Mouse (Mus musculus): ENCODE measurements at regions not wholly inside any gene's neighbourhood (a gene's known extent, or its start where the extent isn't known, plus 50 kb on each side); places are given as distances from the start of the nearest gene placed in this dataset.

DNA sequence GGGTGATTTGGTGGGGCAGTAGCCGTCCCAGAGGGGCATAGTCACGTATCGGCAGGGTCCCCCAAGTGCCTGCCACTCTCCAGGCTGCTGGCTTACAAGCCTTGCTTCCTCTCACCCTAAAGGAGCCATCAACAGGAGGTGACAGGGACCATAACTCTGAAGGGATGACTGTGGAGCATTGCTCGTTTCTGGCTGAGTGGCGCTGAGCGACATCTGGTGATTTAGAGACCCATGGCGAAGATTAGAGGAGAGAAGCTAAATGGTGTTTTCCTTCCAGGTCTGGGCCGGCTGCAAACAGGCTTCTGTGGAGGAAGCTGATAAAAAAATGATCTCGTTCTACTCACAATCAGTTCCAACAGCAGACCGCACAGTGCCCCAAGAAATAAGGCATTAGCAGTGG, 193.2 kb upstream of the Sulf2 start:
- no peak for DNase-seq

DNA sequence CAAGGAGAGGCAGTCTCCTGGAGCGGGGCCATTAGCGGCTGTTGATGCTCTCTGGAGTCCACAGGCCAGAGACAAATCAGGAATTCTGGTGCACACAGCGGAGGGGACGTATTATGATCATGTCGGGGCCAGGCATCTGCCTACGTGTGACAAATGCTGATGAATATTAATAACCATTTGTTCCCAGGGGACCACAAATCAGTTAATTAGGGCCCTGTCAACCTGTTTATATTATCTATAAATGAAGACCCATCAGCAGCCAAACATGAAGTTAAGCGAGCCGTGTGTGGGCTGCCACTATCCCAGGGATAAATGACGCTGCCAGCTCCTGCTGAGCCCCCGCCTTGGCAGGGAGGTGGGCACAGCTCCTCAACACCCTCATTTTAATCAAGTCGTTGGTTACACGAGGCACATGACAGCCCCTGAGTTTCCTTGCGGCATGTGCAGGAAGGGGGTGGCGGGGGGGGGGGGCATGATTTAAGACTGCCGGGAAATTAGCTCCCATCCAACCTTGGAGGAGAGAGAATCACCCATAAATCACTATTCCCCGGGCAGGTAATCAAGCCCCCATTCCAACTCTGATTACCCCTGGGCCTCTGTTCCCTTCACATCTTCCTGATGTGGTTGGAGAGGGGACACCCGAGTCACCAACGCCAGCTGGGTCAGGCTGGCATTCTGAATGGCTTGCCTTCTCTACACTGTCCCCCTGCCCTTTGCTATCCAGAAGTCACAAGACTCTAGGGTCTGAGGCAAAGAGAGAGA, 191.1 kb upstream of the Sulf2 start:
- DNase-seq, result no peak

GRCm38 (mm10) chr2:166343551-166344340, 188.3 kb upstream of the Sulf2 start:
- DNase-seq, result no peak

GRCm38 (mm10) chr2:166342407-166342806, 186.9 kb upstream of the Sulf2 start:
- peak; percentile 9 for DNase-seq

DNA sequence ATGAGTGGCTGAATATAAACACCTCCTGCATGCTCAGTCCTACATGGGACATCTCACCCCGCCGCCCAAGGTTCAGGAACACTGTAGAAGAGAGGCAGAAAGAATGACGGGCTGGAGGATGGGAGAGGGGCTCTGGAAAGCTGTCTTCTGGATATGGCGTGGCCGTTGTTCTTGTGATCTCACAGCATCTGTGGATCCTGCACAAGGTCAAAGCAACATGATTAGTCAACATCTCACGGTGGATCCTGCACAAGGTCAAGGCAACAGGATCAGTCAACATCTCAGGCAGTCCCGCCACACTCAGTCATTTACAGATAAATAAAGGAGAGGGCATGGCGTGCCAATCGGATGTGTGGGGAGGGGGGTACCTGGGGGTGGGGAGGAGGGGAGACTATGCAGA, 184.7 kb upstream of the Sulf2 start:
- no peak for DNase-seq

DNA sequence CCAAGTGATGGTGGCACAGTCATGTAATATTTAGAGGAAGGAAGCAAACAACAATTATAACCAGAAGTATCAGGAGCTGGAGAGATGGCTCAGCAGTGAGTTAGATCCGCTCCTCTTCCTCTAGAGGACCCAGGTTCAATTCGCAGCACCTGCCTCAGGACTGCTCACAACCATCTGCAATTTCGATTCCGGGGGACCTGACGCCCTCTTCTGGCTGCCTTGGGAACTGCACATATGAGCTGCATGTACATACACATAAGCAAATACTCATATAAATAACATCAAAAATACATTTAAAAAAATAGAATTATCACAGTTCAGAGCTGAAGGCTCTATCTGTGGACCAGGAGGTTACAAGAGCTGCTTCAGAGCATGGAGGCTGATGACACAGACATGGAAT, 184.0 kb upstream of the Sulf2 start:
- no peak for DNase-seq

GRCm38 (mm10) chr2:166338396-166339085, 183.1 kb upstream of the Sulf2 start:
- DNase-seq, result no peak

GRCm38 (mm10) chr2:166337666-166338065, 182.2 kb upstream of the Sulf2 start:
- no peak for DNase-seq

DNA sequence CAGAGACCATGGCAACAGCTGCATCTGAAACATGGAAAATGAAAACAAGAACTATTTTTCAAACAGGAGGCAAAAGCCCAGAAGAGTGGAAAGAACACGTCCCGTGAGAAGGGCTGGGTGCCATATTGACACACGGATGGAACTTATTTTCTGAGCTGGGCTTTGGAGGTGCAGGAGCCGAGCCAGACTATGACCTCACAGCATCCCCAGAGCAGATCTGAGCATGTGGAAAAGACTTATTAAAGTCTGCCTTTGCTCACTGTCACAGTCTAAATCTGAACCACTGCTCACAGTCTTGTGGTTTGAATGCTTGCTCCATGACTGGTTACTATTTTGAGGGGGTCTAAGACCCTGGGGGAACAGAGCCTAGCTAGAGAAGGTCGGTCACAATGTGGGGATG, 180.2 kb upstream of the Sulf2 start:
- DNase-seq, result no peak

DNA sequence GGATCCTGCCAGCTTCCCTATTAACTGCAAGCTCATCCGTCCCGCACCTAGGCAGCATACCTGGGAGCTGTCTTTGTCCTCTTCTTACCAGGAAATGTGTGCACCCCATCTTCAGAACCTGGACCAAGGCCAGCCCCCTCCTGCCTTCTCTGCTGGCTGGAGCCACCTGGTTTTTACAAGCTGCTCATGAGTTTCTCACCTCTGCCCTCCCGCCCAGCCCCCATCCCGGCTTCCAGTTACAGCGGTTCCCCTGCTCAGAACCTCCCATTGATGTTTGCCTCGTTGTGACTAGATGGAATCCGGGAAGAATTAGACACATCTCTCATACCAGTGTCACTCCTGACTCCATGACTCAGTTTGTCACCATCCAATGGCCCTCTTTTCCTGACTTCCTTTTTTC, 179.1 kb upstream of the Sulf2 start:
- DNase-seq, result no peak

DNA sequence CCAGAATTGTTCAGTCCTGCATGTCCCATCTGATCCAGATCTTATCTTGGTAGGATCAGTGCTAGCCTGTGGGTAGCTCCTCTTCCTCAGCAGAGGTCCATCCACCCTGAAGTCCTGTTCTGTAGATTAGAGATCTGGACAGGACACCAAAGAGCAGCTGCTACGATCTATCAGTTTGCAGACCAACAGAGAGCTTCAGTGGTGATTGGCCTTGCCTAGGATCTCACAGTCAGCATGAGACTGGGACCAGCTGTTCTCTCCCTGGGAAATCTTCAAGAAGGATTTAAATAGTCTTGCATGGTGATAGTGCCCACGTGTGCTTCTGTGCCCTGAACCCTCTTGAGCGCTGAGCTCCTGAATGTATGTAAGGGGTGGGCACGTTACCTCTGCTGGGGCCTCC, 178.4 kb upstream of the Sulf2 start:
- no peak for DNase-seq

DNA sequence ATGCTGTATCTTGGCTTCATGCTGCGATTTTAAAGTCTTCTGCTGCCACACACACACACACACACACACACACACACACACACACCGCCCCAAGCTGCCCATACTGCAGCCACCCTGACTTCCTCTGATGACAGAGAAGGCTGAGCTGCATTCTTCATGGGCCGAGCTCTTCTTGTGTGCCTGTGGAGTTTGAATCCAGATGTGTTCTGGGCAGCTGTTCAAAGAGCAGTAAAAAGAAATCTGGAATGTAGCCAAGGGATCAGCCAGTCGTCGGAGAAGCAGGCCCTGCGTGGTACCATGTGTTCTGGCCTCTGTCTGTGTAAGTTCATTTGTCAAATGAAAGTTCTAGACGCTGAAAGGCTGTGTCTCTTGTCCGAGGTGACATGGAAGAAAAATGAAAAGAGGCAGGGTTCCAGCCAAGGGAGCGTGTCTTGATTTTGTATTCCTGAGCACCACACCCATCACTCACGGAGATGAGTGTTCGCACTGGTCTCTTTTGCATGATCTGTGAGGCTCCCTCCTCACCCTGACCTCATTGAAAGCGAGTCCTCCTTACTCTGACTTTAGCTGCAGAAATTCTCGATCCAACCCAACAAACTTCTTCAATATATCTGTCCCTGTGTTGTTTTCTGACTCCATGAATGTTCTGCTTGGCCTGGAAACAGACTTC, 177.4 kb upstream of the Sulf2 start:
- no peak for DNase-seq

DNA sequence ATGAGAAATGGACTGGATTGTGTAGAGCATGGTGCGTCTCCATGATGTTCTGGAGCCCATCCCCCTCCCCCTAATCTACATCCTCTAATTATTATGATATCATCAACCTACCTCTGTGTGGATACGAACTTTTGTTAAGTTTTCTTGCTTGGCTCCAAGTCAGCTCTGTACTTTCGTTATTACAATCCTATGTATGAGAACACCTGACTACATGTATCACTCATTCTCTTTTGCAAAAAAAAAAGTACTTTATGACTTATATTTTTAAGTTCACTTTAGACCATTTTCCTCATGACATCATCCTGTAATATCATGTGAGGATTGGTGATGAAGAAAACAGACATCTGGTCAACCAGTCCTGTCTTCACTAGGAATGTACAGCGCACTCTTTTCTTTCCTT, 175.7 kb upstream of the Sulf2 start:
- no peak for DNase-seq

DNA sequence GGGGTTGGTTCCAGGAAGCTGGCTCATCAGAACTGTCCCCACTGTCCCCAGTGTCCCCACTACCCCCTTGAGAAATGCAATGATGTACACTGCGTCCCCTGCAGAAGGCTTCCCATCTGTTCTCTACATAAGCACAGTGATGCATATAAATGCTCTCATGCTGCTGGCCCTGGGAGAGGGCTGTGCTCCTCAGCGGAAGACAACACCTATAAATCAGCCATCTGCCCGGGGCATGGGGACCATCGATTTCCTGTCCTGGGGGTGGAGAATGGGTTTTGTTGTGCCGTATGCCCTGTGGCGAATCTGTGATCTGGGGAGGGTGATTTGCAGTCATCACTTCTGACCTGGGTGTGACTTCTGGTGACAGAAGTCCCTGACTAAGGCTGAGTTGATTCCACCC, 174.9 kb upstream of the Sulf2 start:
- DNase-seq, result no peak

- DNase-seq, result no peak
These were observed 174.3 kb upstream of the Sulf2 start for GRCm38 (mm10) chr2:166329556-166330340.

- DNase-seq, result no peak
These were observed 171.5 kb upstream of the Sulf2 start for GRCm38 (mm10) chr2:166326932-166327331.

DNA sequence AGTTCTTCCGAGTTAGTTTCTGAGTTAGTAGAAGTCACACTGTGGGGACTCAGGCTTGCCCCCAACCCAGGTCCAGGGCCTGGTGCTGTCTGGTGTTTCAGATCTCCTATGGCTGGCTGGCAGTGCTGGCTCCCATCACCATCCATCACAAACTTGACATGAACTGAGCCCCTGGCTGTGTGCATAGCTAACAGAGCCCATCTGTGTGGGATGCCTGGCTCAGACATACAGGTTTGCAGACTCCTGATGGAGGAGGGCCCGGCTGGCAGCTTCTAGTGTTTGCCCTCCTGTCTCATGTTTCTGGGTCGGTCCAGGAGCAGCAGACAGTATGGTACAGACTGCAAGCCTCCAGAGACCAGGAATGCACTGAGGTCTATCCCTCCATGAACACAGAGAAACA, 169.5 kb upstream of the Sulf2 start:
- no peak for DNase-seq

DNA sequence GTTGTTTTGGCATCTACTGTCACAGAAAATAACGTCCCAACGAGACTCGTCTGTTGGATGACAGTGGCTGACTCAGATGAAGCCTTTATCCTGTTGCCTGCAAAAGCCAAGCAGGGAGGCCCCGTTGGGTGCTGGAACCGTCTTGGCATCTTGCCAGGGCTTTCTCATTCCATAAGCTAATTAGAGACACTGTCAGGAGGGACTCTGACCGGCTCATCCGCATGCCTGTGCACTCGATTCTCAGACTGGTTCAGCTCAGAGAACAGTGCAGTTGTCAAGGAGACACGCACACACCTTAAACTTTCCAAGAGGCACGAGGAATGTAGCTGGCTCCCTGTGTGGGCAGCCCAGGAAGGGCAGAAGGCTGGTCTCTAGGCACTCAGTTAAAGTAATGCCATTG, 169.0 kb upstream of the Sulf2 start:
- no peak for DNase-seq

- DNase-seq, result no peak
These were observed 167.2 kb upstream of the Sulf2 start for GRCm38 (mm10) chr2:166322668-166323043.

DNA sequence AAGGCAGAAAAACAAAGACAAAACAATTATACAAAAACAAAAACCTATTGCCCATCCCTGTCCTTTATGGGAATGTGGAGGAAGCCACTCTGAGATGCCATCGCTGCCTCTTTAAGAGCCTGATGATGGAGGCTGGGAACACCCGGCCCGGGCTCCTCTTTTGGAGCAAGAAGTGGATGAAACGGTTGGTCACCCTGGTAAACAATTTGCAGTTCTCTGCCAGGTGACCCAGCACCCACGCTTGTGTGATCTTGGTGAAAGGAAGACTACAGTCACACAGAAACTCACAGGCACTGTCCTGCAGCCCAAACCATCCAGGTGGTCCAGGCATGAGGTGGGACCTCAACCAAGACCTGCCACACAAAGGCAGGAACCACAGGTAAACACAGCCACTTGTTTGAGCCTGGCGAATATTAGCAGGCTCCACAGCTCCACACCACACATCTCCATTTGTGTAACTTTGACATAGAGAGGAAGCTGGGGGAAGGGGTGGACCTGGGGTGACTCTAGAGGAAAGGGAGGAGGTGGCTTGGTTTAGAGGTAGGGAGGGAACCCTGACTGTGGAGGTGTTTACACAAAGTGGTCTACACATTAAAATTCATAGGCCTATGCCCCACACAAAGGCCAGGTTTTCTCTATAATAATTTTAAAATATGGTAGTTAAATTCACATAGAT, 166.7 kb upstream of the Sulf2 start:
- no peak for DNase-seq

DNA sequence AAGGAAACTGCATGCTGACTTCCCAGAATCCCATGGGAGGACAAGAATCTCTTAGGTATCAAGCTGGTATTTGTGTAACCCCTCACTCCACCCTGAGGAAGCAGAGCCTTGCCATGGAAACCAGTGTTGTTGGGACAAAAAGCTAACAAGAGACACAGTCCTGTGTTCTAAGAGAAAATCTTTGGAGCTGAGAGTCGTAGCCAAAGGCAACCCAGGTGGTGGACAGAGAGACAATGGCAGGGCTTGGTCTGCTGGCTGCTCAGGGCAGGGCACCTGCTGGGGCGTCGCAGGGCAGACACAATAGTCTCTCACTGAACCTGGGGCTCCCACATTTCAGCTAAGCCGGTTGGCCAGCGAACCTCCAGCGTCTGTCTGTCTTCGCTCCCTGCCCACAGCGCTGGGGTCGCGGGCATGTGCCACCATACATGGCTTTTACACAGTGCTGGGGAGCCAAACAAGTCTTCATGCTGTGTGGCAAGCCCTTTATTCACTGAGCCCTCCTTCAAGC, 161.0 kb upstream of the Sulf2 start:
- no peak for DNase-seq

DNA sequence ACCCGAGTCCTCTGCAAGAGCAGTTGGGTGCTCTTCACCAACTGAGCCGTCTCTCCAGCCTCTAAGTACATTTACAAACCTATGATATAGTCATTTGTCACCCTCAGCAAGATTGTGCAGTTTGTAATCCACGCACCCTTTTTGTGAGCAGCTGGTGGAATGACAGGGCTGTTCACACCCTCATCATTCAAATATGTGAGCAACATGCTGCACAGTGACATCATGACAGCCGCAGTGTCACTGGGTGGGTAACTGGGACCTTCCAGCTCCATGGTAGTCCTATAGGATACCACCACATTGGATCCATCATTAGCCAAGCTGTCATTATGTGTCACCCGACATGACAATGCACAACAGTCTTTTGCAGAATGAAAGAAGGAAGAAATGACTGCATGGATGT, 155.0 kb upstream of the Sulf2 start:
- DNase-seq, result no peak
